Mouse (Mus musculus): ENCODE results near the gene Rhebl1. TPM values are rescaled to one million over a fixed set of nuclear protein-coding genes. Genes with fewer than 3 reads are reported as not detected.
A peak's percentile ranks its signal among the peaks of the same experiment; 100 is the strongest.

The Rhebl1 gene
- total and polyA plus RNA-seq, 3 experiments: 11.1 to 25.1 (median 17.6) TPM

DNA sequence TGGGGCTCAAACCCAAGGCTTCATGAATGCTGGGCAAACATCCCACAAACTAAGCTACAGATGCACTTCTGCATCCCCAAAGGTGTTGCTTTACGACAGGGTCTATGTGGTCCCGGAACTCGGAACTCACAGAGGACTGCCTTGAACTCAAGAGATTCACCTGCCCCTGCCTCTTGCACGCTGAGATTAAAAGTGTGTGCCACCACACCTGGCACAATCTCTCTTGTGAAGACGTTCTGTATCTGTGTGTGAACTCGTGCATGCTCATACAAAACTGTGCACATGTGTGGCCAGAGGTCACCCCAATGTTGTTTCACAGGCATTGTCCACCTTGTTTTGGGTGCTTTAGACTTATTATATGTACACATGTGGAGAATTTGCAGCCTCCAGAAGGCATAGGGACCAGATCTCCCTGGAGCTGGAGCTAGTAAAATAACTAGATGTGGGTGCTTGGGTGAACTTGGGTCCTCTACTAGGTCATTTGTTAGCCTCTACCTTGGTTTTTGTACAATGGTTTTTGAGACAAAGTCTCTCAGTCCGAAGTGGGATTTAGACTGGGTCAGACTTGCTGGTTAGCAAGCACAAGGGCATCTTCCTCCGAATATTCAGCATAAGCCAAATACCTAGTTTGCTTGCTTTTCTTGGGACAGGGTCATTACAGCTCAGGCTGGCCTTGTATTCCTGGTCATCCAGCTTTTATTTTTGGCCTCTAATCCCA is 35.8 kb upstream of the Rhebl1 start:
- Histone ChIP-seq H3K27ac (ENCODE audit: insufficient read depth, low read depth) (0 out of 2 replicates have a peak overlapping the region, but pooled peaks have one; percentile 10), H3K27me3 (replicated peaks) (no peaks in the 10 kb centered on the region), H3K9ac (ENCODE audit: insufficient read depth, low read depth) (no peak overlapping the region), H3K4me1 (ENCODE audit: control insufficient read depth in 1 of 2, insufficient read depth in 2 of 2) (peaks cover 2 to 28% of the 10 kb centered on the region in 2 experiments), H3K79me2 (replicated peaks; ENCODE audit: control insufficient read depth, extremely low read depth, insufficient read depth, poor library complexity, severe bottlenecking) (peaks cover 10% of the 10 kb centered on the region), H3K9me3 (replicated peaks; ENCODE audit: low read length) (peaks cover 3% of the 10 kb centered on the region), H3K4me2 (ENCODE audit: insufficient read depth, low read depth, poor library complexity, severe bottlenecking) (no peak overlapping the region), H3K4me3 (replicated peaks in 1 of 3; ENCODE audit: low read depth in 2 of 3, low read length in 2 of 3, poor library complexity in 1 of 3) (no peak overlapping the region), H3K36me3 (replicated peaks in 1 of 2; ENCODE audit: control insufficient read depth in 1 of 2, insufficient read depth in 1 of 2, low read length in 1 of 2) (peaks cover 15 to 26% of the 10 kb centered on the region in 2 experiments)
- dilution Hi-C loops (cut with MboI; ENCODE audit: extremely low pct_ligation_motif_present, extremely low pct_unique_long_range_greater_than_20kb, low sequenced_read_pairs) (no loop called here), in situ Hi-C loops (cut with MboI; ENCODE audit: low pct_ligation_motif_present, low pct_unique_long_range_greater_than_20kb, low sequenced_read_pairs) (loop anchor here (10.0 to 25.0 kb wide), 3 partner anchors 65 to 1343 kb away; no protein-coding TSS in a partner anchor)
- TF ChIP-seq ETS1 (conservative IDR thresholded peaks at IDR 0.05; ENCODE audit: low read depth, low read length): no peak
- TF ChIP-seq BHLHE40 (IDR thresholded peaks at IDR 0.05; ENCODE audit: low read depth, low read length): peak; percentile 30; the same call in 1 of the 2 replicates
- peak; percentile 34; the same call in 1 of the 2 replicates for TF ChIP-seq MXI1 (IDR thresholded peaks at IDR 0.05; ENCODE audit: low read depth, low read length)
- peak; percentile 99 for TF ChIP-seq POLR2AphosphoS2 (IDR thresholded peaks at IDR 0.05; ENCODE audit: low read depth, low read length)
- TF ChIP-seq CHD1 (IDR thresholded peaks at IDR 0.05; ENCODE audit: low read depth, low read length): no peak
- no peak for TF ChIP-seq NRF1 (IDR thresholded peaks at IDR 0.05; ENCODE audit: low read depth, low read length)
- peak; percentile 92 for TF ChIP-seq ZMIZ1 (IDR thresholded peaks at IDR 0.05; ENCODE audit: low read depth, low read length)
- no peak for TF ChIP-seq ZKSCAN1 (IDR thresholded peaks at IDR 0.05; ENCODE audit: borderline replicate concordance, low read depth, low read length)
- no peak for TF ChIP-seq MAX (IDR thresholded peaks at IDR 0.05; ENCODE audit: low read length)
- peak; percentile 76 for TF ChIP-seq CHD2 (IDR thresholded peaks at IDR 0.05; ENCODE audit: low read length)
- no peak for TF ChIP-seq CTCF (conservative IDR thresholded peaks at IDR 0.05 in 1 of 2, IDR thresholded peaks at IDR 0.05 in 1 of 2; ENCODE audit: low read depth in 2 of 2, low read length in 2 of 2)
- TF ChIP-seq E2F4 (IDR thresholded peaks at IDR 0.05; ENCODE audit: insufficient replicate concordance, low read depth, low read length): no peak
- TF ChIP-seq PAX5 (IDR thresholded peaks at IDR 0.05; ENCODE audit: low read length): no peak
- TF ChIP-seq RCOR1 (conservative IDR thresholded peaks at IDR 0.05; ENCODE audit: low read depth, low read length): peak; percentile 42
- TF ChIP-seq POLR2A (IDR thresholded peaks at IDR 0.05; ENCODE audit: low read depth, low read length): peak; percentile 61
- TF ChIP-seq RAD21 (IDR thresholded peaks at IDR 0.05; ENCODE audit: low read depth, low read length): no peak
- TF ChIP-seq UBTF (IDR thresholded peaks at IDR 0.05; ENCODE audit: low read depth, low read length): no peak
- TF ChIP-seq GABPA (IDR thresholded peaks at IDR 0.05; ENCODE audit: insufficient replicate concordance, low read depth, low read length): no peak
- TF ChIP-seq KAT2A (IDR thresholded peaks at IDR 0.05; ENCODE audit: insufficient replicate concordance, low read length): 0 out of 2 replicates have a peak, but pooled peaks have one; percentile 13
- peak; percentile 30; the same call in 1 of the 2 replicates for TF ChIP-seq ELF1 (IDR thresholded peaks at IDR 0.05; ENCODE audit: low read depth, low read length)
- no peak for TF ChIP-seq TBP (conservative IDR thresholded peaks at IDR 0.05; ENCODE audit: low read depth, low read length)
- no peak for TF ChIP-seq EP300 (IDR thresholded peaks at IDR 0.05; ENCODE audit: low read length)
- TF ChIP-seq TCF12 (IDR thresholded peaks at IDR 0.05; ENCODE audit: low read depth, low read length): 0 out of 2 replicates have a peak, but pooled peaks have one; percentile 24
- TF ChIP-seq NELFE (IDR thresholded peaks at IDR 0.05; ENCODE audit: low read depth, low read length): peak; percentile 15; the same call in 1 of the 2 replicates
- DNase-seq (ENCODE audit: extremely low read depth): peak; percentile 58
